Mouse (Mus musculus): ENCODE results near the gene Plekhs1. TPM values are rescaled to one million over a fixed set of nuclear protein-coding genes. Genes with fewer than 3 reads are reported as not detected.
A peak's percentile ranks its signal among the peaks of the same experiment; 100 is the strongest.

Plekhs1 gene
- polyA plus RNA-seq, 1 experiment from 2014 or later: 0.18 TPM

DNA sequence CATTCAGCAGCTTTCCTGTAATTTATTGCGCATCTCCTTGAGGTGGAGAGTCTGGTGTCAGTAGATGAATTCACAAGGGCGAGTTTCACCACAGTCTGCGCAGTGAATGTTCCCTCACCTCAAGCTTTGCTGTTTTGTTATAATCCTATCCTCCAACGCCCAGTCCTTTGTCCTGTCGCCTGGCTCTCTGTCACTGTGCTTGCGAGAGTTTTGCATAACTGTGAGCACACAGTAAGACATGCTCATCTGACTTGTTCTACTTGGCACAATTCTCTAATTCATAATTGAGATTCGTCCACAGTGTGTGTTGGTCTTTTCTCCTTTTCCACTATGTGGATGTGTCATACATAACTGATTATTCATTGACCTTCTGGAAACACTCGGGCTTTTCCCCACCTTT lies 5.0 kb downstream of the Plekhs1 start:
- H3K27ac ChIP-seq (replicated peaks; ENCODE audit: low read depth, low read length): no peak overlapping the region
- no peaks in the 10 kb centered on the region for H3K36me3 ChIP-seq (ENCODE audit: control insufficient read depth, insufficient read depth, low read length)
- ATAC-seq (ENCODE audit: low FRiP score, low TSS enrichment) (no peak), DNase-seq (no peak)
- H3K4me3 ChIP-seq (replicated peaks; ENCODE audit: low read depth, low read length): no peak overlapping the region
- H3K4me1 ChIP-seq (ENCODE audit: control insufficient read depth, insufficient read depth, low read length): no peaks in the 10 kb centered on the region
- 73% methylated on average over 8 of the region's 8 CpGs for WGBS
- H3K9ac ChIP-seq (replicated peaks; ENCODE audit: low read length): no peak overlapping the region
- no peaks in the 10 kb centered on the region for H3K27me3 ChIP-seq (ENCODE audit: control insufficient read depth, insufficient read depth, low read length)
- no peak overlapping the region for H3K4me2 ChIP-seq (ENCODE audit: low read length)
- no peaks in the 10 kb centered on the region for H3K9me3 ChIP-seq (ENCODE audit: control insufficient read depth, low read length)

DNA sequence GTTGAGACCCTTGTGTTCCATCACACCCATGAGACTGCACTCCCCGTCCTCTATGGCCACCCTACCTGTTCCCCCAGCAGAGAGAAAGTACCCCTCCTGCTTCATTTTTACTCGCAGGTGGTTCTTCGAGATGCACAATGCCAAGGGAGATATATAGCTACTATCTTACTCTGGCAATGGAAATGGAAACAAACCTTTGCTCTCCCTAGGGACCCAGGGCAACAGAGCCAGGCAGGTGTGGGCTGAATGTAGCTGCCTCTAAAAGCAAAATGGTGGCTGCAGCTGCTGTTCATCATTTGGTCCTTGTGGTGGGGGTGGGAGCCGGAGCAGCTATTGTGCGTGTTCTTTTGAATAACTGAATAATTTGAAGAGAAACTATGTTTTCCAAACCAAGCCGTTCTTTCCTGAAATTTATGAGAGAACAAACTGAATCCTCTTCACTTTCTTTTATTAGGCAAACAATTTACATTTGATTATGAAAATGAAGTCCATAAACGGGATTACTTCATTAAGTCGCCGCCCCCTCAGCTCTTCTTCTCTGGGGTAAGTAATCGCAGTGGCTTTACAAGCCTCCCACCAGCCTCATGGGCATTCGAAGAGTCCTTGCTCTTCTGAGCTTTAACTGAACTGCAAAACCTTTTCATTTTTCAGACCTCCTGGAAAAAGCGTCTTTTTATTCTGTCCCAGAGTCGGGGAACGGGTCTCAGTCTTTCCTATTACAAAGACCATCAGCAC lies 9.0 kb downstream of the Plekhs1 start:
- Histone ChIP-seq H3K9me3 (ENCODE audit: control insufficient read depth, low read length) (no peaks in the 10 kb centered on the region), H3K9ac (replicated peaks; ENCODE audit: low read length) (no peak overlapping the region), H3K4me1 (ENCODE audit: control insufficient read depth, insufficient read depth, low read length) (peaks cover 12% of the 10 kb centered on the region; the same call in 1 of the 2 replicates), H3K4me2 (ENCODE audit: low read length) (no peak overlapping the region), H3K27ac (replicated peaks; ENCODE audit: low read depth, low read length) (no peak overlapping the region), H3K27me3 (ENCODE audit: control insufficient read depth, insufficient read depth, low read length) (no peaks in the 10 kb centered on the region), H3K36me3 (ENCODE audit: control insufficient read depth, insufficient read depth, low read length) (no peaks in the 10 kb centered on the region), H3K4me3 (replicated peaks; ENCODE audit: low read depth, low read length) (no peak overlapping the region)
- DNase-seq: peak; percentile 23
- ATAC-seq (ENCODE audit: low FRiP score, low TSS enrichment): no peak
- 72% methylated on average over 14 of the region's 14 CpGs for WGBS

DNA sequence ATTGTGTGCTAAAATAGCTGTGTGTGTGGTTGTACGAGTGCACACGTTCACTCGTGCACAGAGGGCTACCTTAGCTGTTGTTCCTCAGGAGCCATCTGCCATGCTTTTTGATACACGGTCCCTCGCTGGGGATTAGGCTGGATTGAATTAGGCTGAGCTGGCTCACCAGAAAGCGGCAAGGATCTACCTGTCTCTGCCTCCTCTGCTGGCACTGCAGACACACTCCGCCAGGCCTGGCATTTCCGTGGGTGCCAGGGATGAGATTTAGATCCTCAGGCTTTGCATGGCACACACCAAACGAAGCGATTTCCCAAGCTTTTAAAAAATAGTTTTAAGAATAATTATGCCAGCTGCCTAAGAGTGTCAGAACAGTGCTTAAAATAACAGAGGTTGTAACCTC lies 10.5 kb downstream of the Plekhs1 start:
- Histone ChIP-seq H3K4me1 (ENCODE audit: control insufficient read depth, insufficient read depth, low read length) (peaks cover 17% of the 10 kb centered on the region; the same call in 1 of the 2 replicates), H3K27ac (replicated peaks; ENCODE audit: low read depth, low read length) (no peak overlapping the region), H3K36me3 (ENCODE audit: control insufficient read depth, insufficient read depth, low read length) (no peaks in the 10 kb centered on the region), H3K9ac (replicated peaks; ENCODE audit: low read length) (no peak overlapping the region), H3K27me3 (ENCODE audit: control insufficient read depth, insufficient read depth, low read length) (no peaks in the 10 kb centered on the region), H3K4me2 (ENCODE audit: low read length) (no peak overlapping the region), H3K4me3 (replicated peaks; ENCODE audit: low read depth, low read length) (no peak overlapping the region), H3K9me3 (ENCODE audit: control insufficient read depth, low read length) (no peaks in the 10 kb centered on the region)
- no peak for DNase-seq
- ATAC-seq (ENCODE audit: low FRiP score, low TSS enrichment): no peak
- 68% methylated on average over 10 of the region's 10 CpGs for WGBS

DNA sequence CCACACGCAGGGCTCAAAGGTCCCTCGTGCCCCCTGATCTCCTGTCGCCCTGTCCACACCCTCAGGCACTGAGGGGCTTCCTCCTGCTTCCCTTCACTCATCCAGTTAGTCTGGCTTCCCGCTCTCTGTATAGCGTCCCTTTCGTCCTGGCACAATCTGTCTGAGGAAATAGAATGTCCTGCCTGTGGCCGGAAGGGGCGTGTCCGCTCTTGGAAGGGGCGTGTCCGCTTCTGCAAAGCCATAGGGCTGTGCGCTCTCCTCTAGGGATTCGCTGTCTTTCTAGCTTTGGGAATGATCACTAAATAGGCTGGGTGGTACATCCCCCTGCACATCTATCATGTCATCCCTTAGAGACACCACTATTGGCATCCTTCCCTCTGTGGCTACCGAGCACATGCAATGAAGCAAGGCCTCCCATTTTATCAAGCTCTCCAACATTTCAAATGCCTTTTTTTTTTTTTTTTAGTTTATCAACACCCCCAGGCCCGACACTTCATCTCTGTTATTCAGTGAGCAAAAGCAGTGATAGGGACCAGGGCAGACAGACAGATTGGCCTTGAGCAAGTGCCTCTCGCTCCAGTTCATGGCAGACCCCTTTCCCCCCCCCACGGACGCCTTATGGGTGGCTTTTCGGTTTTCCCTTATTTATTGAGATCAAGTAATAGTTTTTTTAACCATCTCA lies 13.6 kb downstream of the Plekhs1 start:
- Histone ChIP-seq H3K27me3 (ENCODE audit: control insufficient read depth, insufficient read depth, low read length) (no peaks in the 10 kb centered on the region), H3K9ac (replicated peaks; ENCODE audit: low read length) (no peak overlapping the region), H3K4me3 (replicated peaks; ENCODE audit: low read depth, low read length) (no peak overlapping the region), H3K36me3 (ENCODE audit: control insufficient read depth, insufficient read depth, low read length) (no peaks in the 10 kb centered on the region), H3K9me3 (ENCODE audit: control insufficient read depth, low read length) (no peaks in the 10 kb centered on the region), H3K4me1 (ENCODE audit: control insufficient read depth, insufficient read depth, low read length) (peaks cover 22% of the 10 kb centered on the region; the same call in 1 of the 2 replicates), H3K4me2 (ENCODE audit: low read length) (no peak overlapping the region), H3K27ac (replicated peaks; ENCODE audit: low read depth, low read length) (no peak overlapping the region)
- ATAC-seq (ENCODE audit: low FRiP score, low TSS enrichment) (no peak), DNase-seq (no peak)
- 56% methylated on average over 19 of the region's 19 CpGs for WGBS

DNA sequence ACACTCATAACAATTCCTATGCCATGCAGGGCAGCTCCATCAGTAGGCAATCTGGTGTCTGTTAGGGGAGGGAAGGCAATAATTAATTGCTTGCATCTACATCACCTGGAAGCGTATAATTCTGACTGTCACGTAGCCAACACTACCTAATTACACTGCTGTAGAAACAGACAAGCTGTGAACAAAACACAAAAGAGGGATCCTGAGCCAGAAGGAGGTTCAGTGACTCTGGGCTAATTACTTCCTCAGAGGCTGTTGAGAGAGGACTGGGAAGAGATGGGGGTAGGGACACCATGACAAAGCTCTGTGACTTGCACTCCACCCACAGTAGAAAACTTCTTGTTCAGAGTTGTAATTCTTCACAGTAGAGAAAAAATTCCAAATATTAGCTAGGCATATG lies 15.1 kb downstream of the Plekhs1 start:
- DNase-seq: peak; percentile 56
- no peak overlapping the region for H3K9ac ChIP-seq (replicated peaks; ENCODE audit: low read length)
- no peaks in the 10 kb centered on the region for H3K36me3 ChIP-seq (ENCODE audit: control insufficient read depth, insufficient read depth, low read length)
- peaks cover 22% of the 10 kb centered on the region; the same call in 1 of the 2 replicates for H3K4me1 ChIP-seq (ENCODE audit: control insufficient read depth, insufficient read depth, low read length)
- H3K4me2 ChIP-seq (ENCODE audit: low read length): no peak overlapping the region
- no peaks in the 10 kb centered on the region for H3K9me3 ChIP-seq (ENCODE audit: control insufficient read depth, low read length)
- H3K27me3 ChIP-seq (ENCODE audit: control insufficient read depth, insufficient read depth, low read length): no peaks in the 10 kb centered on the region
- ATAC-seq (ENCODE audit: low FRiP score, low TSS enrichment): no peak
- no peak overlapping the region for H3K27ac ChIP-seq (replicated peaks; ENCODE audit: low read depth, low read length)
- no peak overlapping the region for H3K4me3 ChIP-seq (replicated peaks; ENCODE audit: low read depth, low read length)
- WGBS: 21% methylated on average over 2 of the region's 2 CpGs

DNA sequence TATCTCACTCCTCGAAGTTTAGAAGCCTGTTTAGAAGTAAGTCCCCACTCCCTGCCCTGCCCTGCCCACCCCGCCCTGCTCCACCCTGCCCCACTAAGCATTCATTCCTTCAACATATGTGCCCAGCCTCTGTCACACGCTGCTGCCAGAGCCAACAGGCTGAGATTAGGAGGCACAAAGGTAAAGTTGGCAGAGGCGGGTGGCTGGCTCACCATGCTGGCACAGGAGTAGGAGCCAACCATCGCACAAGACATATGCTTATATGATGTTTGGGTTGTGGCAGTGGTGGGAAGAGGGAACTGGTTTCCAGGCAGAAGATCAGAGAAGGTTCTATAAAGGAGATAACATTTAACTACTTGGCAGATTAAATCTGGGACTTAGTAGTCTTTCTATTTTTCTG lies 15.8 kb downstream of the Plekhs1 start:
- no peak overlapping the region for H3K4me2 ChIP-seq (ENCODE audit: low read length)
- WGBS: 79% methylated on average over 5 of the region's 5 CpGs
- no peak overlapping the region for H3K27ac ChIP-seq (replicated peaks; ENCODE audit: low read depth, low read length)
- DNase-seq (no peak), ATAC-seq (ENCODE audit: low FRiP score, low TSS enrichment) (no peak)
- no peak overlapping the region for H3K9ac ChIP-seq (replicated peaks; ENCODE audit: low read length)
- no peak overlapping the region for H3K4me3 ChIP-seq (replicated peaks; ENCODE audit: low read depth, low read length)
- no peaks in the 10 kb centered on the region for H3K27me3 ChIP-seq (ENCODE audit: control insufficient read depth, insufficient read depth, low read length)
- H3K36me3 ChIP-seq (ENCODE audit: control insufficient read depth, insufficient read depth, low read length): no peaks in the 10 kb centered on the region
- H3K4me1 ChIP-seq (ENCODE audit: control insufficient read depth, insufficient read depth, low read length): peaks cover 22% of the 10 kb centered on the region; the same call in 1 of the 2 replicates
- no peaks in the 10 kb centered on the region for H3K9me3 ChIP-seq (ENCODE audit: control insufficient read depth, low read length)

DNA sequence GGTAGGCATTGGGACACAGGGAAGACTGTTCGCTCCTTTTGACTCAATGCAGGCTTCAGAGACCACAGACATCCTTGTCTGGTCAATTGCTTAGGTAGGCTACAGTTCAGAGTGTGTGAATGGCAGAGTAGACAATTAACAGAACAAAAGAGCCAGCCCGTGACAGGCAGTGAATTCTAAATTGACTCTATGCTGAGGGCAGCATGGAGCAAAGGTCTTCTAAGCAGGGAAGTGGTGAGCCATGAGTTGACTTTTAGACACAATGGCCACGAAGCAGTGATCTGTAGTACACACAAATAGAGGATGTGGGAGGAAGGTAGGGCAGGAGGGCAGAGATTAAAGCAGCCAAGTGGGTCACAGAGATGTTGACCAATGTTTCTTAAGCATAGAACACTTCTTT lies 16.4 kb downstream of the Plekhs1 start:
- H3K4me1 ChIP-seq (ENCODE audit: control insufficient read depth, insufficient read depth, low read length): peaks cover 20% of the 10 kb centered on the region; the same call in 1 of the 2 replicates
- H3K9me3 ChIP-seq (ENCODE audit: control insufficient read depth, low read length): no peaks in the 10 kb centered on the region
- H3K27me3 ChIP-seq (ENCODE audit: control insufficient read depth, insufficient read depth, low read length): no peaks in the 10 kb centered on the region
- DNase-seq (no peak), ATAC-seq (ENCODE audit: low FRiP score, low TSS enrichment) (no peak)
- H3K4me2 ChIP-seq (ENCODE audit: low read length): no peak overlapping the region
- no peak overlapping the region for H3K4me3 ChIP-seq (replicated peaks; ENCODE audit: low read depth, low read length)
- no peaks in the 10 kb centered on the region for H3K36me3 ChIP-seq (ENCODE audit: control insufficient read depth, insufficient read depth, low read length)
- WGBS: 35% methylated on average over 3 of the region's 3 CpGs
- no peak overlapping the region for H3K9ac ChIP-seq (replicated peaks; ENCODE audit: low read length)
- no peak overlapping the region for H3K27ac ChIP-seq (replicated peaks; ENCODE audit: low read depth, low read length)

DNA sequence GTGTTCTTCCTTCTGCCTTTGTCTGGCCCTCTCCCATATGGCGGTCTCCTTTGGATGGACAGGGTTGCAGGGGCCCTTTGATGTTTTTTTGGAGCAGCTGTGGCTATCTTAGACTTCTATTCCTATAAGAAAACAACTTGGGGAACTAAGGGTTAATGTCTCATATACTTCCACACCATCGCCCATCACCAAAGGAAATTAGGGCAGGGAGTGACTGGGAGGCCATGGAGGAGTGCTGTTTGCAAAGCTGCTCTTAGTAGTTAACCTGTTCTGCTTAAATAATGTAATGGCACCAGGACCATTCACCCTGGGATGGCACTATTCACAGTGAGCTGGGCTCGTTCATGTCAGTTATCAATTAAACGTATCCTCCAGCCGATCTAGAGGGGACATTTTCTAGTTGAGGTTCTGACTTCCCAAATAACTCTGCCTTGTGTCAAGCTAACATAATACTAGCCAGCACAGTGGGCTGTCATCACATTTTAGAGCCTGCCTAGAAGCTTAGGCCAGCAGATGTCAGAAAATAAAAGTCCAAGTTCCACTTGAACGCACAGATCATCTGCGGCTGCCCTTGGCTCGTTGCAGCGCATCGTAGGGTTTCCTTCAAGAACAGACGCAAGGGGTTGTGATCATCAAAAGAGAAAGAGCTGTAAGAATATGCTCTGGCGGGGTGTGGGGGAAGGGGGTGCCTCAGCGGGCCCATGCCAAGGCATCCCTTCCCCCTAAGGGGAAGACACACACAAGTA lies 23.4 kb downstream of the Plekhs1 start:
- Histone ChIP-seq H3K4me2 (ENCODE audit: low read length) (no peak overlapping the region), H3K9ac (replicated peaks; ENCODE audit: low read length) (no peak overlapping the region), H3K4me3 (replicated peaks; ENCODE audit: low read depth, low read length) (no peak overlapping the region), H3K27ac (replicated peaks; ENCODE audit: low read depth, low read length) (no peak overlapping the region), H3K36me3 (ENCODE audit: control insufficient read depth, insufficient read depth, low read length) (no peaks in the 10 kb centered on the region), H3K9me3 (ENCODE audit: control insufficient read depth, low read length) (no peaks in the 10 kb centered on the region), H3K4me1 (ENCODE audit: control insufficient read depth, insufficient read depth, low read length) (peaks cover 18% of the 10 kb centered on the region), H3K27me3 (ENCODE audit: control insufficient read depth, insufficient read depth, low read length) (no peaks in the 10 kb centered on the region)
- ATAC-seq (ENCODE audit: low FRiP score, low TSS enrichment): no peak
- 42% methylated on average over 13 of the region's 13 CpGs for WGBS
- peak; percentile 32 for DNase-seq
